Mouse (Mus musculus) cerebellum, adult 9-10 months (tissue): Measurements from ENCODE around the gene Ifitm2.
A peak's percentile ranks its signal among the peaks of the same experiment; 100 is the strongest.

Experiments used
- DNase-seq: peaks from one replicate; pipeline ENCODE4 v3.0.0; 2022

Ifitm2 gene

GRCm38 (mm10) chr7:140967862-140968591 is 12.2 kb upstream of the Ifitm2 start:
- DNase-seq, result no peak

GRCm38 (mm10) chr7:140966921-140967320 is 11.1 kb upstream of the Ifitm2 start, which contains the start of gene Ifitm1:
Ifitm1 (plus strand) TSS chr7:140967221.
- no peak for DNase-seq

GRCm38 (mm10) chr7:140962733-140963132 is 6.9 kb upstream of the Ifitm2 start:
- no peak for DNase-seq

GRCm38 (mm10) chr7:140961416-140961815 is 5.6 kb upstream of the Ifitm2 start:
- DNase-seq, result no peak

GRCm38 (mm10) chr7:140960026-140960425 is 4.2 kb upstream of the Ifitm2 start:
- no peak for DNase-seq

GRCm38 (mm10) chr7:140959181-140959901 is 3.6 kb upstream of the Ifitm2 start:
- peak; percentile 14 for DNase-seq

- DNase-seq, result no peak
Measured at GRCm38 (mm10) chr7:140956556-140956869, 726 bp upstream of the Ifitm2 start.

GRCm38 (mm10) chr7:140955342-140955741 is 445 bp downstream of the Ifitm2 start:
- DNase-seq, result no peak

GRCm38 (mm10) chr7:140954733-140955071 is 1.1 kb downstream of the Ifitm2 start:
- no peak for DNase-seq

GRCm38 (mm10) chr7:140953800-140954732 is 1.7 kb downstream of the Ifitm2 start:
- no peak for DNase-seq

- DNase-seq, result no peak
Measured at GRCm38 (mm10) chr7:140953133-140953532, 2.7 kb downstream of the Ifitm2 start.

- DNase-seq, result no peak
Measured at GRCm38 (mm10) chr7:140952441-140952840, 3.3 kb downstream of the Ifitm2 start.

GRCm38 (mm10) chr7:140951765-140952164 is 4.0 kb downstream of the Ifitm2 start:
- no peak for DNase-seq

GRCm38 (mm10) chr7:140951051-140951450 is 4.7 kb downstream of the Ifitm2 start:
- no peak for DNase-seq

- no peak for DNase-seq
Measured at GRCm38 (mm10) chr7:140949824-140950530, 5.8 kb downstream of the Ifitm2 start, which contains the start of gene Ifitm5. Ifitm5 (minus strand) TSS chr7:140950291.

- no peak for DNase-seq
Measured at GRCm38 (mm10) chr7:140949255-140949654, 6.5 kb downstream of the Ifitm2 start.

- DNase-seq, result no peak
Measured at GRCm38 (mm10) chr7:140948161-140948560, 7.6 kb downstream of the Ifitm2 start.

- no peak for DNase-seq
Measured at GRCm38 (mm10) chr7:140946980-140947379, 8.8 kb downstream of the Ifitm2 start.

GRCm38 (mm10) chr7:140946311-140946710 is 9.5 kb downstream of the Ifitm2 start:
- DNase-seq, result no peak

GRCm38 (mm10) chr7:140945247-140945646 is 10.5 kb downstream of the Ifitm2 start:
- DNase-seq, result no peak

- DNase-seq, result no peak
Measured at GRCm38 (mm10) chr7:140944236-140944635, 11.6 kb downstream of the Ifitm2 start.

GRCm38 (mm10) chr7:140943356-140943755 is 12.4 kb downstream of the Ifitm2 start:
- DNase-seq, result no peak

- DNase-seq, result no peak
Measured at GRCm38 (mm10) chr7:140942811-140943210, 13.0 kb downstream of the Ifitm2 start.
